Mouse (Mus musculus): ENCODE results near the gene Clpp. TPM values are rescaled to one million over a fixed set of nuclear protein-coding genes. Genes with fewer than 3 reads are reported as not detected.

Gene Clpp
- total and polyA plus RNA-seq, 3 experiments, result 48.1 to 208 (median 75.3) TPM

DNA sequence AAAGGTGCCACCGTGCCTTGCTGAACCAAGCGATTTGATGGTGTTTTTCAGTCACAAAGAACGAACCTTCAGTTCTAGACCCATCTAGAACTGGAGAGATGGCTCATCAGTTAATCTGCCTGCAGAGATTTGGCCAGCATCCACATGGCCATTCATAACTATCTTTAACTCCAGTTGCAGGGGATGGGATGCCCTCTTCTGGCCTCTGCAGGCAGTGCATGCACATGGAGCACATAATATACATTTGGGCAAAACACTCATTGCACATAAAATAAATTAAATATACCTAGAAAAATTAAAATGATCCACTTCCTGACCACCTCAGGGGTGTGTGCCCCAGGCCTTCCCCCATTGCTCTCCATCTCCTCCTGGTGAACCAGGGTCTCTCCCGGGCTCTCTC is 28.2 kb upstream of the Clpp start:
- Histone ChIP-seq H3K4me3 (ENCODE audit: low read depth, low read length) (no peak overlapping the region), H3K9me3 (replicated peaks) (no peaks in the 10 kb centered on the region), H3K36me3 (replicated peaks) (no peaks in the 10 kb centered on the region), H3K27me3 (ENCODE audit: insufficient read depth, low read length) (peaks cover 19% of the 10 kb centered on the region), H3K4me1 (ENCODE audit: insufficient read depth, low read depth, low read length) (peaks cover 14% of the 10 kb centered on the region)
- DNase-seq (ENCODE audit: low spot score) (no peak), ATAC-seq (ENCODE audit: extremely low read depth, insufficient number of reproducible peaks, low FRiP score, poor library complexity, severe bottlenecking) (no peak)
- no peak for TF ChIP-seq TAL1 (conservative IDR thresholded peaks at IDR 0.05; ENCODE audit: low read depth, low read length)

GRCm38 (mm10) chr17:56962642-56963405 is 27.3 kb upstream of the Clpp start:
- Histone ChIP-seq H3K4me1 (ENCODE audit: insufficient read depth, low read depth, low read length) (peaks cover 12% of the 10 kb centered on the region), H3K9me3 (replicated peaks) (no peaks in the 10 kb centered on the region), H3K4me3 (ENCODE audit: low read depth, low read length) (no peak overlapping the region), H3K27me3 (ENCODE audit: insufficient read depth, low read length) (peaks cover 19% of the 10 kb centered on the region), H3K36me3 (replicated peaks) (no peaks in the 10 kb centered on the region)
- TF ChIP-seq GATA1 (IDR thresholded peaks at IDR 0.05; ENCODE audit: borderline replicate concordance, low read length) (no peak), CTCF (IDR thresholded peaks at IDR 0.05; ENCODE audit: low read depth, low read length) (no peak), POLR2AphosphoS5 (IDR thresholded peaks at IDR 0.05; ENCODE audit: insufficient replicate concordance, low read depth, low read length) (no peak), GATA2 (IDR thresholded peaks at IDR 0.05; ENCODE audit: borderline replicate concordance, low read depth, low read length) (no peak), TAL1 (conservative IDR thresholded peaks at IDR 0.05; ENCODE audit: low read depth, low read length) (no peak)
- ATAC-seq (ENCODE audit: extremely low read depth, insufficient number of reproducible peaks, low FRiP score, poor library complexity, severe bottlenecking), result no peak
- DNase-seq (ENCODE audit: low spot score), result no peak

DNA sequence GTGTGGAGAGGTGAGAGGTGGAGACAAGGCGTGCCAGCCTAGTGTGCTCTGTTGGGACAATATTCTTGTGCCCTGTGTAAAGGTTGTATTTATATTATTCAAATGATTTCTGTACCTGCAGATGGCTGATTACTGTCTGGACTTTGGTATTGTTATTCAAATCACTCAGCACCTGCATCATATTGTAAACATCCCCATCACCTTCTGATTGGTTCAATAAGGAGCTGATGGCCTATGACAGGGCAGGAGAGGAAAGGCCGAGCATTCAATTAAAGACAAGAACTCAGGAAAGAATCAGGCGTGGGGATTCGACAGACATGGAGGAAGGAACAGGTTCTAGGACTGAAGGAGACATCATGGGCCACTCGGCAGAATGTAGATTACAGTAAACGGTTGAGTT is 26.5 kb upstream of the Clpp start:
- Histone ChIP-seq H3K9me3 (replicated peaks) (no peaks in the 10 kb centered on the region), H3K4me3 (ENCODE audit: low read depth, low read length) (no peak overlapping the region), H3K27me3 (ENCODE audit: insufficient read depth, low read length) (peaks cover 19% of the 10 kb centered on the region), H3K36me3 (replicated peaks) (no peaks in the 10 kb centered on the region), H3K4me1 (ENCODE audit: insufficient read depth, low read depth, low read length) (peaks cover 5% of the 10 kb centered on the region)
- ATAC-seq (ENCODE audit: extremely low read depth, insufficient number of reproducible peaks, low FRiP score, poor library complexity, severe bottlenecking) (no peak), DNase-seq (ENCODE audit: low spot score) (no peak)
- TF ChIP-seq POLR2AphosphoS5 (IDR thresholded peaks at IDR 0.05; ENCODE audit: insufficient replicate concordance, low read depth, low read length), result no peak
- TF ChIP-seq GATA1 (IDR thresholded peaks at IDR 0.05; ENCODE audit: borderline replicate concordance, low read length), result no peak

GRCm38 (mm10) chr17:56969321-56969720 is 20.8 kb upstream of the Clpp start:
- no peaks in the 10 kb centered on the region for H3K4me1 ChIP-seq (ENCODE audit: insufficient read depth, low read depth, low read length)
- H3K27me3 ChIP-seq (ENCODE audit: insufficient read depth, low read length), result peaks cover 21% of the 10 kb centered on the region
- no peaks in the 10 kb centered on the region for H3K36me3 ChIP-seq (replicated peaks)
- no peak for ATAC-seq (ENCODE audit: extremely low read depth, insufficient number of reproducible peaks, low FRiP score, poor library complexity, severe bottlenecking)
- no peak for DNase-seq (ENCODE audit: low spot score)
- TF ChIP-seq GATA2 (IDR thresholded peaks at IDR 0.05; ENCODE audit: borderline replicate concordance, low read depth, low read length) (no peak), CTCF (IDR thresholded peaks at IDR 0.05; ENCODE audit: low read depth, low read length) (no peak), TAL1 (conservative IDR thresholded peaks at IDR 0.05; ENCODE audit: low read depth, low read length) (no peak), GATA1 (IDR thresholded peaks at IDR 0.05; ENCODE audit: borderline replicate concordance, low read length) (no peak), POLR2AphosphoS5 (IDR thresholded peaks at IDR 0.05; ENCODE audit: insufficient replicate concordance, low read depth, low read length) (no peak)
- H3K4me3 ChIP-seq (ENCODE audit: low read depth, low read length), result no peak overlapping the region
- no peaks in the 10 kb centered on the region for H3K9me3 ChIP-seq (replicated peaks)

GRCm38 (mm10) chr17:56970081-56970480 is 20.0 kb upstream of the Clpp start:
- Histone ChIP-seq H3K4me1 (ENCODE audit: insufficient read depth, low read depth, low read length) (no peaks in the 10 kb centered on the region), H3K9me3 (replicated peaks) (no peaks in the 10 kb centered on the region), H3K36me3 (replicated peaks) (no peaks in the 10 kb centered on the region), H3K4me3 (ENCODE audit: low read depth, low read length) (no peak overlapping the region), H3K27me3 (ENCODE audit: insufficient read depth, low read length) (peaks cover 17% of the 10 kb centered on the region)
- no peak for DNase-seq (ENCODE audit: low spot score)
- TF ChIP-seq POLR2AphosphoS5 (IDR thresholded peaks at IDR 0.05; ENCODE audit: insufficient replicate concordance, low read depth, low read length) (no peak), CTCF (IDR thresholded peaks at IDR 0.05; ENCODE audit: low read depth, low read length) (no peak), GATA2 (IDR thresholded peaks at IDR 0.05; ENCODE audit: borderline replicate concordance, low read depth, low read length) (no peak), TAL1 (conservative IDR thresholded peaks at IDR 0.05; ENCODE audit: low read depth, low read length) (no peak)
- no peak for ATAC-seq (ENCODE audit: extremely low read depth, insufficient number of reproducible peaks, low FRiP score, poor library complexity, severe bottlenecking)

GRCm38 (mm10) chr17:56973956-56974707 is 16.0 kb upstream of the Clpp start:
- Histone ChIP-seq H3K4me1 (ENCODE audit: insufficient read depth, low read depth, low read length) (no peaks in the 10 kb centered on the region), H3K9me3 (replicated peaks) (no peaks in the 10 kb centered on the region), H3K4me3 (ENCODE audit: low read depth, low read length) (no peak overlapping the region), H3K36me3 (replicated peaks) (no peaks in the 10 kb centered on the region), H3K27me3 (ENCODE audit: insufficient read depth, low read length) (peaks cover 44% of the 10 kb centered on the region)
- DNase-seq (ENCODE audit: low spot score), result no peak
- TF ChIP-seq GATA1 (IDR thresholded peaks at IDR 0.05; ENCODE audit: borderline replicate concordance, low read length), result no peak
- TF ChIP-seq POLR2AphosphoS5 (IDR thresholded peaks at IDR 0.05; ENCODE audit: insufficient replicate concordance, low read depth, low read length), result no peak
- TF ChIP-seq GATA2 (IDR thresholded peaks at IDR 0.05; ENCODE audit: borderline replicate concordance, low read depth, low read length), result no peak
- no peak for TF ChIP-seq CTCF (IDR thresholded peaks at IDR 0.05; ENCODE audit: low read depth, low read length)
- TF ChIP-seq TAL1 (conservative IDR thresholded peaks at IDR 0.05; ENCODE audit: low read depth, low read length), result no peak
- no peak for ATAC-seq (ENCODE audit: extremely low read depth, insufficient number of reproducible peaks, low FRiP score, poor library complexity, severe bottlenecking)

All from G1E (cell line).